Mouse (Mus musculus) bone marrow, adult 2 months (tissue): Measurements from ENCODE around the gene Them7.

Experiments
- CTCF ChIP-seq: fragments of 200-500 bp; IDR thresholded peaks from 2 replicates; pipeline ENCODE4 v1.5.1; 2011; ENCODE audit warnings: low read length, control low read depth; ENCODE audit not compliant: control insufficient read depth, insufficient read depth
- POLR2A ChIP-seq: fragments of 200-500 bp; IDR thresholded peaks from 2 replicates; pipeline ENCODE4 v1.6.1; 2011; ENCODE audit warnings: low read depth, mild to moderate bottlenecking, control low read depth, low read length, borderline replicate concordance; ENCODE audit not compliant: control insufficient read depth

DNA sequence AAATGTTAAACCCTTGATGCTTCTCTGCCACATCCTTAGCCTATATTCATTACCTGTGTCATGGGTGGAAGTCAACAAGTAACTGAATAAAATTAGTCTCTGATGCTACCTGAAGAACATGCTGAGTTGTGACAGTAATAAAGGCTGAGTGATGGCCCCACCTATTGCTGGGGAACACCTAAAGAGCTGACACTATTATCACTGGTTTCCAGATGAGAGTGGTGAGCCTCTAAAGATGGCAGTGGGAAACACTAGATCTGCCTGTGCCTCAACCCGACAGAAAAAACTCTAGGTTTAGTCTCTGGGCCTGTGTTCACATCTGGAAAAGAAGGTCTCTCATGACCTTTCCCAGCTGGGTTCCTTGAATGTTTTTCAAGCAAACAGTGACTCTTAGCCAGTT is 155.6 kb downstream of the Them7 start:
- no peak for TF ChIP-seq CTCF
- no peak for TF ChIP-seq POLR2A
